Mouse (Mus musculus): ENCODE measurements around the gene Kcnk2.

DNA sequence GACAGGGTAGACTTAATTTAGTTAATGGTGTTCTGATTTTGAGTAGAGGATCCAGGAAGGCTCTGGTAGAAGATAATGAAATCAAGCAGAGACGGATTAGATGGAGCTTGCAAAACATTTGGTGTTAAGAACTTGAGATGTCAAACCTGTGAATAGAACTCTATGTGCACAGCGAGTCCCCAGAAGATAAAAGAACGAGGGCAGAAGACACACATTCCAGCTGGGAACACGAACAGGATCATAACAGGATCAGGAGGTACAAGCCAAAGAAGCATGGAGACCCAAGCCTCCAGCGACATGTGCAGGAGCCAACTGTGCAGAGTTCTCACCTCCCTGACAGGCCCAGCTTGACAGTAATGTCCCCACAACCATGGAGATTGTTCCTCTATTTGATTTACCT lies 35.1 kb upstream of the Kcnk2 start:
- TF ChIP-seq CTCF (IDR thresholded peaks at IDR 0.05; ENCODE audit: control insufficient read depth, insufficient read depth, insufficient replicate concordance, low read depth, low read length) (no peak), POLR2A (IDR thresholded peaks at IDR 0.05; ENCODE audit: control insufficient read depth, low read depth, low read length) (no peak)
